Mouse (Mus musculus): ENCODE measurements at regions not wholly inside any gene's neighbourhood (a gene's known extent, or its start where the extent isn't known, plus 50 kb on each side); places are given as distances from the start of the nearest gene placed in this dataset.

- TF ChIP-seq POLR2A (IDR thresholded peaks at IDR 0.05; ENCODE audit: insufficient read depth, low read length) (no peak), CTCF (IDR thresholded peaks at IDR 0.05; ENCODE audit: low read depth, low read length) (no peak)
These were observed 203.6 kb upstream of the Nrip1 start for GRCm38 (mm10) chr16:76577206-76577605.
